Mouse (Mus musculus) testis, adult 10 weeks (tissue): ENCODE data around the gene Wdr66. TPM values are rescaled to one million over a fixed set of nuclear protein-coding genes. Genes with fewer than 3 reads are reported as not detected.

Experiments
- polyA plus RNA-seq: library from polyadenylated mRNA; stranded (reverse); fragments of 350-450 nt; fragmentation: Illumina TruSeq; extraction: RNeasy Lipid Tissue Mini Kit (QIAGEN cat#74804); gene quantifications from one replicate; pipeline ENCODE4 v1.2.3, GENCODE M21; 2014; ENCODE audit warnings: low read depth, low replicate concordance

Gene Wdr66
- polyA plus RNA-seq: 27.8 TPM

DNA sequence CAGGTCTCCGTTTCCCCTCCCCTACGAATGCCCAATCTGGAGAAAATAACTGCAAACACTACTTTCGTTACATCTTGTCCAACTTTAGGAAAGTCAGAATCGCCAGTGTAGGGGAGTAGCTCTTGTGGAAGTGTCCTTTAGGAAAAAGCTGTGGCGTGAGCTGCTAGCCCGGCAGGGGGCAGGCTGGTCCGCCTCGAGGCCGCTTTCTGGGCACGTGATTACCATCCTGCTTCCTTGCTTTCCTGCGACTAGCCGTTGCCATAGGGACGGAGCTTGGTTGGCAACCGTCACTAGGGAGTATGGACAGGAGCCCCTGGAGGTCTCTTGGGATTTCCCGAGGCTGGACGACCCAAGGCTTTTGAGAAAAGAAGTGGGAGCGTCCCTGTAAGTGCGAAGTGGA is at the start of gene Wdr66:
Gene Wdr66 (plus strand): TSS at position 269 of the 400 bp plus-strand sequence.

DNA sequence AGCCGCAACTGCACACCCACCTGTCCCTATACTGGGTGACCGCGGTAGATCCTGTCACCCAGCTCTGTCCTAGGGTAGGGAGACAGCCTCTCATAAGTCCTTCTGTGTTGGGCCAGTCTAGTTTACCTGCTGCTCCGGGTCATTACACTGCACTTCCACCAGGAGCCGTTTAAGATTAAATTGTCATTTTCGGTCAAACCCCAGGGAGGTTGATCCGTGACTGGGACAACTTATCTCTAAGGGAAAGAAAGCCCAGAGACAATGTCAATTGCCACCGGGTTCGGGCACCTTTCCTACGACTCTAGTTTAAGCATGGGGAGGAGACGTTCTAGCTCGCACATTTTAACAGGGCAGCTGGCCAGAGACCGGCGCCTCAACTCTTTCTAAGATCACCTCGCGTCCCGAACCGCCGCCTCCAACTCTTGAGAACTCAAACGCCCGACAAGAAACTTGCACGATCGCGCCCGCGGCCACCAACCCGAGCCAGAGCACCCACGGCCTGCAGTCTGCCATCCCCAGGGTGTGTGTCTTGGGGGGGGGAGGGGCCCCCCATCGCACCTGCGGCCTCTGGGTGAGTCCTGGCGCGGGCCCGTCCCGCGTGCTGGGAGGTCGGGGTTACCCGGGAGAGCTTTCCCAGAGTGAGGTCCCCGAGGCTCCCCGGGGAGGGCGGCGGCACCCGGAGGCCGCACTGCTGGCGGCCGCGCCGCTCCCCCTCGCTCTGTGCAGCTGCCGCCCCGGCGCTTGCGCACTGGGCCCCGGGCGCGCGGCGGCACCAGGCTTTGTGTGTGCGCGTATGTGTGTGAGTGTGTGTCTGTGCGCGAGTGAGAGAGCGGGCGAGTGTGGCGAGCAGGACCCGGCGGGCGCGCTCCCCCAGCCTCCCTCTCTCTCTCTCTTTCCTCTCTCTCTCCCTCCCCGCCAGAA is 92.1 kb downstream of the Wdr66 start, which contains the start of gene Bcl7a:
Gene Bcl7a (plus strand): TSS at position 128 of the 921 bp plus-strand sequence.

Other genes with a start within 250 kb of the Wdr66 start
- 0.53 TPM for gene Orai1, start 237.0 kb upstream of the Wdr66 start, polyA plus RNA-seq
- gene Morn3, start 205.1 kb upstream of the Wdr66 start, polyA plus RNA-seq: 91.6 TPM
- 0.80 TPM for gene Tmem120b, start 183.7 kb upstream of the Wdr66 start, polyA plus RNA-seq
- gene Rhof, start 119.4 kb upstream of the Wdr66 start, polyA plus RNA-seq: not detected
- 2.2 TPM for gene Setd1b, start 109.9 kb upstream of the Wdr66 start, polyA plus RNA-seq
- gene Psmd9, start 82.7 kb upstream of the Wdr66 start, polyA plus RNA-seq: 4.8 TPM
- not detected for gene Hpd, start 69.4 kb upstream of the Wdr66 start, polyA plus RNA-seq
- gene Bcl7a, start 91.7 kb downstream of the Wdr66 start, polyA plus RNA-seq: 0.45 TPM
- 5.7 TPM for gene Mlxip, start 142.7 kb downstream of the Wdr66 start, polyA plus RNA-seq
- gene Lrrc43, start 237.2 kb downstream of the Wdr66 start, polyA plus RNA-seq: 17.0 TPM
- 144 TPM for gene Il31, start 237.4 kb downstream of the Wdr66 start, polyA plus RNA-seq